Comparison of ENCODE assay signal across 9 mouse cellular contexts in the genomic region with DNA sequence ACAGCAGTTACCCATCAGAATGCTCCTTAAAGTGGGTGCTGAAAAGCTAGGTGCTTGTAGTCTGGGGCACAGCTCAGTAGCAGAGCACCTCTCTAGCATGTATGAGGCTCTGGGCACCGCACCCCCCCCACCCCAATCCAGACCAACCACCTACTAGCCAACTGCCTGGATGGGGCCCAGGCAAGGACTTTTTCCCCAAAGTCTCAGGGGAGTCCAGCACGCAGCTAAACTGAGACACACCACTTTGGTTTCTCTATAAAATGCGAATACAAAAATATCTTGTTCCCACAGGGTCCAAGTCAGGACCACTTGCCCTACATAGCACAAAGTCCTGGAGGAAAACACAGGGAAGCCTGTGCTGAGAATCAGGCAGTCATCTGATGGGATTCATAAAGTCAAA. TPM values are rescaled to one million over a fixed set of nuclear protein-coding genes. Genes with fewer than 3 reads are reported as not detected.
DNase-seq lines count a peak whose midpoint lies in the region; ATAC-seq lines count a peak whose summit lies in the region.
"Had no signal": no experiment of that assay in that cellular context is flagged by ENCODE, and none has a peak within 500 bp of the region (broad histone marks: within the 10 kb centered on the region; RNA-seq: fewer than 3 reads in every experiment).

No protein-coding gene starts in this region.

- H3K4me1 ChIP-seq in heart, embryonic 13.5 days: peaks cover 97% of the 10 kb centered on the region
- H3K4me1 ChIP-seq in lung, embryonic 16.5 days (replicated peaks; ENCODE audit: control insufficient read depth, insufficient read depth, low read length): peaks cover 76% of the 10 kb centered on the region
- peaks cover 93% of the 10 kb centered on the region for H3K4me1 ChIP-seq in hindbrain, embryonic 14.5 days (replicated peaks; ENCODE audit: control insufficient read depth, insufficient read depth, low read length)
- peaks cover 93% of the 10 kb centered on the region for H3K4me1 ChIP-seq in neural tube, embryonic 15.5 days

- intact Hi-C loops in heart, postnatal 10 days (cut with DNase I): no loop called here

- DNase-seq in heart, postnatal 10 days: no peak
- DNase-seq in lung, postnatal 10 days: no peak
- DNase-seq in hindbrain, embryonic 14.5 days (ENCODE audit: low spot score): no peak
- DNase-seq in adrenal gland, adult 18-20 months (ENCODE audit: low spot score in 2 of 2): no peak
- DNase-seq: thymus, postnatal 25 days had no signal

- H3K4me2 ChIP-seq in heart, embryonic 13.5 days: peak overlapping the region; percentile 62
- no peak overlapping the region for H3K4me2 ChIP-seq in lung, embryonic 16.5 days (ENCODE audit: low read depth, low read length)
- H3K4me2 ChIP-seq in hindbrain, embryonic 14.5 days (replicated peaks): peak overlapping the region; percentile 18; the same call in 1 of the 2 replicates
- no peak overlapping the region for H3K4me2 ChIP-seq in neural tube, embryonic 15.5 days

- no peak for ATAC-seq in heart, embryonic 13.5 days (ENCODE audit: extremely low read depth, insufficient number of reproducible peaks, low FRiP score, low TSS enrichment)
- ATAC-seq in lung, embryonic 16.5 days (ENCODE audit: low read depth): no peak
- no peak for ATAC-seq in hindbrain, embryonic 14.5 days (ENCODE audit: low FRiP score)
- ATAC-seq in neural tube, embryonic 15.5 days (ENCODE audit: low FRiP score): no peak
- ATAC-seq in monocyte, adult 5-6 weeks (replicated peaks; ENCODE audit: insufficient number of reproducible peaks, low FRiP score, low TSS enrichment, poor library complexity, severe bottlenecking): no peak

- peak overlapping the region; percentile 79 for H3K9ac ChIP-seq in heart, embryonic 13.5 days
- H3K9ac ChIP-seq in lung, embryonic 16.5 days (ENCODE audit: low read length): no peak overlapping the region
- no peak overlapping the region for H3K9ac ChIP-seq in hindbrain, embryonic 14.5 days
- no peak overlapping the region for H3K9ac ChIP-seq in neural tube, embryonic 15.5 days (replicated peaks)

- H3K9me3 ChIP-seq in heart, embryonic 13.5 days: no peaks in the 10 kb centered on the region
- H3K9me3 ChIP-seq in lung, embryonic 16.5 days (ENCODE audit: control insufficient read depth, low read length): no peaks in the 10 kb centered on the region
- H3K9me3 ChIP-seq in hindbrain, embryonic 14.5 days (ENCODE audit: control insufficient read depth, low read length): no peaks in the 10 kb centered on the region
- no peaks in the 10 kb centered on the region for H3K9me3 ChIP-seq in neural tube, embryonic 15.5 days (replicated peaks)

- 60% methylated on average over 3 of the region's 3 CpGs for WGBS in heart, embryonic 13.5 days
- 92% methylated on average over 3 of the region's 3 CpGs for WGBS in lung, embryonic 16.5 days
- 59% methylated on average over 3 of the region's 3 CpGs for WGBS in hindbrain, embryonic 14.5 days
- WGBS in neural tube, embryonic 15.5 days: 73% methylated on average over 3 of the region's 3 CpGs

- H3K4me3 ChIP-seq in heart, embryonic 13.5 days: peak overlapping the region; percentile 27; the same call in 1 of the 2 replicates
- H3K4me3 ChIP-seq in lung, embryonic 16.5 days (ENCODE audit: low read length): no peak overlapping the region
- H3K4me3 ChIP-seq in hindbrain, embryonic 14.5 days (replicated peaks; ENCODE audit: low read length): no peak overlapping the region
- no peak overlapping the region for H3K4me3 ChIP-seq in neural tube, embryonic 15.5 days (replicated peaks)

- peaks cover 14% of the 10 kb centered on the region for H3K36me3 ChIP-seq in heart, embryonic 13.5 days
- H3K36me3 ChIP-seq in lung, embryonic 16.5 days (ENCODE audit: control insufficient read depth, insufficient read depth, low read length): no peaks in the 10 kb centered on the region
- peaks cover 12% of the 10 kb centered on the region for H3K36me3 ChIP-seq in hindbrain, embryonic 14.5 days (replicated peaks; ENCODE audit: control insufficient read depth, insufficient read depth)
- H3K36me3 ChIP-seq in neural tube, embryonic 15.5 days: peaks cover 11% of the 10 kb centered on the region

- H3K27ac ChIP-seq in heart, embryonic 13.5 days (replicated peaks): peak overlapping the region; percentile 96
- peak overlapping the region; percentile 58 for H3K27ac ChIP-seq in lung, embryonic 16.5 days (ENCODE audit: low read length)
- H3K27ac ChIP-seq in hindbrain, embryonic 14.5 days: peak overlapping the region; percentile 59
- peak overlapping the region; percentile 68 for H3K27ac ChIP-seq in neural tube, embryonic 15.5 days (replicated peaks)

- H3K27me3 ChIP-seq in heart, embryonic 13.5 days (replicated peaks): no peaks in the 10 kb centered on the region
- no peaks in the 10 kb centered on the region for H3K27me3 ChIP-seq in lung, embryonic 16.5 days (ENCODE audit: control insufficient read depth, insufficient read depth, low read depth, low read length)
- H3K27me3 ChIP-seq in hindbrain, embryonic 14.5 days (ENCODE audit: control insufficient read depth, insufficient read depth, low read length): no peaks in the 10 kb centered on the region
- no peaks in the 10 kb centered on the region for H3K27me3 ChIP-seq in neural tube, embryonic 15.5 days (replicated peaks)

RNA-seq across cellular contexts. Expression of gene Vps37b, which starts 17.9 kb away (rescaled TPM):
- 51.2 and 52.2 TPM in 2 replicates for polyA plus RNA-seq in heart, embryonic 13.5 days (2015; fragmentation: Nextera tagmentation; extraction: Ambion mirVana)
- total RNA-seq in heart, postnatal 10 days (2021): 10 to 100 TPM; 38.0 to 46.7 TPM
- 39.2 and 41.6 TPM in 2 replicates for polyA plus RNA-seq in lung, embryonic 16.5 days (2015; fragmentation: Nextera tagmentation; extraction: Ambion mirVana)
- 59.5 and 61.7 TPM in 2 replicates for polyA plus RNA-seq in hindbrain, embryonic 14.5 days (2014; fragmentation: Nextera tagmentation; extraction: Ambion mirVana)
- polyA plus RNA-seq in neural tube, embryonic 15.5 days (2015; fragmentation: Nextera tagmentation; extraction: Ambion mirVana): 48.8 and 50.4 TPM in 2 replicates
- total RNA-seq in monocyte, adult 5-6 weeks (2017): 118 to 126 TPM (median 121 TPM) in 3 replicates
- 100 to 1,000 TPM in 1 of 2 experiments, 10 to 100 TPM in 1; 97.2 to 127 TPM for total RNA-seq in adrenal gland, adult 18-20 months (2021)

RNA-seq across cellular contexts. Expression of gene Hip1r, which starts 40.8 kb away (rescaled TPM):
- polyA plus RNA-seq in heart, embryonic 13.5 days (2015; fragmentation: Nextera tagmentation; extraction: Ambion mirVana): 4.7 and 5.6 TPM in 2 replicates
- 10 to 100 TPM; 26.1 to 41.6 TPM for total RNA-seq in heart, postnatal 10 days (2021)
- polyA plus RNA-seq in lung, embryonic 16.5 days (2015; fragmentation: Nextera tagmentation; extraction: Ambion mirVana): 13.8 and 14.5 TPM in 2 replicates
- polyA plus RNA-seq in hindbrain, embryonic 14.5 days (2014; fragmentation: Nextera tagmentation; extraction: Ambion mirVana): 22.4 and 27.9 TPM in 2 replicates
- polyA plus RNA-seq in neural tube, embryonic 15.5 days (2015; fragmentation: Nextera tagmentation; extraction: Ambion mirVana): 24.1 and 31.0 TPM in 2 replicates
- total RNA-seq in monocyte, adult 5-6 weeks (2017): 47.8 to 65.8 TPM (median 64.6 TPM) in 3 replicates
- total RNA-seq in adrenal gland, adult 18-20 months (2021): 10 to 100 TPM; 20.1 to 28.4 TPM

Comparison
In these comparisons a context has a peak if more than half of its experiments do, and no peak if none do; other contexts are left out.
1. H3K4me2 ChIP-seq: peak in heart, embryonic 13.5 days (single experiment) and hindbrain, embryonic 14.5 days (single experiment); none in lung, embryonic 16.5 days (single experiment) and neural tube, embryonic 15.5 days (single experiment).
2. Peak in every context shown above with its lines, with median percentiles within 50 percentile points of each other: H3K27ac ChIP-seq.